Mouse (Mus musculus): ENCODE measurements around the gene Gsc2. TPM values are rescaled to one million over a fixed set of nuclear protein-coding genes. Genes with fewer than 3 reads are reported as not detected.

Gsc2 gene
- polyA plus RNA-seq (2015; fragmentation: Illumina TruSeq; extraction: RNeasy Lipid Tissue Mini Kit (QIAGEN cat#74804); ENCODE audit: low read depth, low replicate concordance) = not detected

DNA sequence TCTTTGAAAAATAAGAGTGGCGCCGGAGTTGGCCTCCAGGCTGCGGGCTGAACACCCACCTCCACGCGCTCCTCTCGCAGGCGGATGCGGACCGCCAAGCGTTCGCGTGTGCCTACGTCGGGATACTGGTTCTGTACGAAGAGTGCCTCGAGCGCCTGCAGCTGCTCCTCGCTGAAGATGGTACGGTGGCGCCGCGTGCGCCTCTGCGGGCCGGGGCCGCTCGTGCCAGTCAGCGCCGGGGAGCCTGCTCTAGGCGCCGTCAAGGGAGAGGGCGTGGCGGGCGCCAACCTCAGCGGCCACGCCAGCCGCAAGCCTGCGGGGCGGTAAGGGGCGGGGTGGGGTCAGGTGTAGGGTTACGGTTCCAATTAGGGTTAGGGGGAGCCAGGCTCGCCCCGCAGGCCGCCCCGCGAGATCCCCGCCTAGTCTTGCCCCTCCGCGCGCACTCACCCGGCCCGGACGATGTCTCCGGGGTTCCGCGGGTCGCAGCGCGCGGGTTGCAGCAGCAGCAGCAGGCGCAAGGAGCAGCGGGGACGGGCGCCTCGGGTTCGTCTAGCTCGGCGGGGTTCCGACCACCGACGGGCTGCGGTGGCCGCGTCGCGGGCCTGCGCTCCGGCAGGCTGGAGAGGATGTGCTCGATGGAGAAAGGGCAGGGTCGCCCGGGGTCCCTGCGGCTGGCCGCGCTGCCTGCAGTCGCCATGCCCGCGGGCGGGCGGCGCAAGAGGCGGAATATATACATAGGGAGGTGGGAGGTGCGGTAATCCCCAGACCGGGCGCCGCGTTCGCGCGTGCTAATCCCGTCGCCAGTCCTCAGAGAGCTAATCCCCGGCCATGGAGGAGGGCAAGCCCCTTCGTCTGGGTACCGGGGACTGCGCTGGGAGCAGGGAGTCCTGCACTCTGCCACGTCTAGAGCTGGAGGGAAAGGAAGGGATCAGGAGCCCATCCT lies at the start of gene Gsc2:
Gsc2 (minus strand) TSS at position 753 of the 943 bp plus-strand sequence.

DNA sequence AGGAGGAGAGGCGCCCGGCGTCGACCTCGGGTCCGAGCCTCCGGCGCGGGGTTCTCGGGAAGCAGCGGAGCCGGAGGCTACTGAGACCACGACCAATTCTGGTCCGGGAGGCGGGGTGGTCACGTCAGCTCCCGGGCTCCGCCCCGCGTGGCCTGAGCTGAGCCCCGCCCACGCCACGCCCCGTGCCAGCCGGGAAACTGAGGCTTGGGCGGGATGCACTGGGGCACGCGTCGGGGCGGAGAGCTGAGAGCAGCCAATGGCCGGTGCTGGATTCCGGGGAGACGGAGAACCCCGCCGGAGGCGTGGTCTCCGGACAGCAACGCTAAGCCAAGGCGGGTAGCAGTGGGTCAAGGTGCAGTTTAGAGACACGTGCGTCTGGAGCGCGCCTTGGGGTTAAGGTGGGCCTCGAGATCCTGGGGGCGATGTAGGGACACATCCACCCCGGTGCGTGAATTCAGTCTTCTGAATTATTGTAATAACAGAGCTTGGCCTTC lies 13.3 kb upstream of the Gsc2 start, which contains the start of gene Slc25a1:
Slc25a1 (minus strand) TSS at position 133 of the 494 bp plus-strand sequence.

DNA sequence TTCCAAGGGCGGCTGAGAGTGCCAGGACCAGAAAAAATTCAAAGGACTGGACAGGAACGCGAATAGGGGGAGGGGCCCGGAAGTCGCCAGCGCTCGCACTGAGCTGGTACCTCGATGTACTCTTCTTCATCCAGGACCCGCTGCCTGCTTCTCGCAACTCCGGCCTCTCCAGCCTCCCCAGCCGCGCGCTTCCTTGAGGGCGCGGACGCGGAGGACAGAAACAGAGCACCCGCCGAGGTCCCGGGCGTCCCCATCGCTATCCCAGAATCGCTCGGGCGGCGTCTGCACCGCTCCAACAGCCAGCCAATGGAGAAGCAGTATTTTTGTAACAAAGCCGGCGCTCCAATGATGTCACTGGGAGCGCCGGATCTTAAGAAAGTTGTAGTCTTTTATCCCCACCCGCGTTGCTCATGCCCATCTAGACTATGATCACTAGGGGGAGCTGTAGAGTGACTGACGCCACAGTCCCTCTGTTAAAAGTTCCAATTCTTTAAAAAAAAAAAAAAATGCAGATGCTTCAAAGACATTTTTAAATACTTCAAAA lies 3.7 kb downstream of the Gsc2 start, which contains the start of gene Ess2:
Ess2 (minus strand) TSS at position 297 of the 544 bp plus-strand sequence.

DNA sequence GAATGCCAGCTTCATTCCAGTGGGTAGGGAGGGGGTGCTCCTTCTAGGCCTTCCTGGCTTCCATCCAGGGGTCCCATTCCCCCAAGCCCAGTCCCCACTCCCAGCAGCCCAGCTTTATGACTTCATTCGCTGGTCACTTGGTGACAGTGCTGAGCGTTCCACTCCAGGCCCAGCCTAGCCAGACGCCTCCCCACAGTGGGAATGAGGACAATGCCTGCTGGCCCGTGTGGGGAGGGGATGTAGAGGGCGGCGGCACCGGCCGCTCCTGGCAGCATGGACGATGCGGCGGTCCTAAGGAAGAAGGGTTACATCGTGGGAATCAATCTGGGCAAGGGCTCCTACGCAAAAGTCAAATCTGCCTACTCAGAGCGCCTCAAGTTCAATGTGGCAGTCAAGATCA lies 16.4 kb downstream of the Gsc2 start, which contains the start of the genes Dgcr2 and Tssk2:
Dgcr2 (minus strand) TSS at position 101 of the 400 bp plus-strand sequence.
Tssk2 (plus strand) TSS at position 176 of the 400 bp plus-strand sequence.

DNA sequence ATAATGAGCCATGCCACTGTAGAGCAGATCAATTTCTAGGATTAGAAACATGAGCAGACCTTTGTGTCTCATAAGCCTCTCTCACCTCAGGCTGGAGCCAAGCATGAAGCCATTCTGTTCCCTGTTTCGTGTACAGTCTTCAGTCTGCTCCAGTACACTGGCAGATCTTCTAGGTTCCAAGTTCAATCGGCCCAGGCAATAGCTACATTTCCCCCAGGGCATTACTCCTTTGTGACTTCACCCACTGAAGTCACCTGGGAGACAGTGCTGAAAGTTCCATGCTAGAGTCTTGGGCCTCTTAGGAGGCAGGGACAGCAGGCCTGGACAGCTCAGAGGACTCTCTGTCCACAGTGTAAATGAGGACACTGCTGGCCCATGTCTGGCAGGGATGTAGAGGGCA lies 20.9 kb downstream of the Gsc2 start, which contains the start of gene Tssk1:
Tssk1 (plus strand) TSS at position 301 of the 400 bp plus-strand sequence.

DNA sequence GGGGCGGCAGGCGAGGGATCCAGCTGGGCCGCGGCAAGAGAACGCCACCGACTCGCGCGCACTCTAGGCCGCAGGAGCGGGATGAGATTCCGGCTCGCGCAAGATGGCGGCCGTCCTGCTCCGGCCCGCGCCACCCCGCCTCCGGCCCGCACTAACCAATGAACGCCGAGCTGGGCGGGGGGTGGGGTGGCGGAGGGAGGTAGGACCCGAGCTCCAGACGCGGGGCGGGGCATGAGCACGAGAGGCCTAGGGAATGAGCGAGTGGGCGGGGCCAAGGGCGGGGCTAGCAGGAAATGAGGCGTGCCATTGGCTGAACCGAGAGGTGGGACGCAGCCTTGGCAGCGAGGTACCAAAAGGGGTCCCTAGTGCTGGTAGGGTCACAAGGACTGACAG lies 23.3 kb downstream of the Gsc2 start, which contains the start of gene Gm20518:
Gm20518 (minus strand) TSS at position 105 of the 393 bp plus-strand sequence.

Other genes starting within 250 kb of the Gsc2 start
- gene Med15, start 182.2 kb downstream of the Gsc2 start, polyA plus RNA-seq (2015; fragmentation: Illumina TruSeq; extraction: RNeasy Lipid Tissue Mini Kit (QIAGEN cat#74804); ENCODE audit: low read depth, low replicate concordance) = 43.6 TPM
- gene Klhl22, start 155.4 kb downstream of the Gsc2 start, polyA plus RNA-seq (2015; fragmentation: Illumina TruSeq; extraction: RNeasy Lipid Tissue Mini Kit (QIAGEN cat#74804); ENCODE audit: low read depth, low replicate concordance) = 87.8 TPM
- 2.0 TPM for gene Scarf2, start 117.8 kb downstream of the Gsc2 start, polyA plus RNA-seq (2015; fragmentation: Illumina TruSeq; extraction: RNeasy Lipid Tissue Mini Kit (QIAGEN cat#74804); ENCODE audit: low read depth, low replicate concordance)
- gene B830017H08Rik, start 81.9 kb downstream of the Gsc2 start, polyA plus RNA-seq (2015; fragmentation: Illumina TruSeq; extraction: RNeasy Lipid Tissue Mini Kit (QIAGEN cat#74804); ENCODE audit: low read depth, low replicate concordance) = 3.2 TPM
- gene Car15, start 76.7 kb downstream of the Gsc2 start, polyA plus RNA-seq (2015; fragmentation: Illumina TruSeq; extraction: RNeasy Lipid Tissue Mini Kit (QIAGEN cat#74804); ENCODE audit: low read depth, low replicate concordance) = 8.5 TPM
- gene Gm20518, start 23.4 kb downstream of the Gsc2 start, polyA plus RNA-seq (2015; fragmentation: Illumina TruSeq; extraction: RNeasy Lipid Tissue Mini Kit (QIAGEN cat#74804); ENCODE audit: low read depth, low replicate concordance) = 0.61 TPM
- not detected for gene Tssk1, start 20.8 kb downstream of the Gsc2 start, polyA plus RNA-seq (2015; fragmentation: Illumina TruSeq; extraction: RNeasy Lipid Tissue Mini Kit (QIAGEN cat#74804); ENCODE audit: low read depth, low replicate concordance)
- 64.8 TPM for gene Dgcr2, start 16.5 kb downstream of the Gsc2 start, polyA plus RNA-seq (2015; fragmentation: Illumina TruSeq; extraction: RNeasy Lipid Tissue Mini Kit (QIAGEN cat#74804); ENCODE audit: low read depth, low replicate concordance)
- not detected for gene Tssk2, start 16.4 kb downstream of the Gsc2 start, polyA plus RNA-seq (2015; fragmentation: Illumina TruSeq; extraction: RNeasy Lipid Tissue Mini Kit (QIAGEN cat#74804); ENCODE audit: low read depth, low replicate concordance)
- 30.4 TPM for gene Ess2, start 3.7 kb downstream of the Gsc2 start, polyA plus RNA-seq (2015; fragmentation: Illumina TruSeq; extraction: RNeasy Lipid Tissue Mini Kit (QIAGEN cat#74804); ENCODE audit: low read depth, low replicate concordance)
- 55.0 TPM for gene Slc25a1, start 13.2 kb upstream of the Gsc2 start, polyA plus RNA-seq (2015; fragmentation: Illumina TruSeq; extraction: RNeasy Lipid Tissue Mini Kit (QIAGEN cat#74804); ENCODE audit: low read depth, low replicate concordance)
- gene Vpreb2, start 65.4 kb upstream of the Gsc2 start, polyA plus RNA-seq (2015; fragmentation: Illumina TruSeq; extraction: RNeasy Lipid Tissue Mini Kit (QIAGEN cat#74804); ENCODE audit: low read depth, low replicate concordance) = not detected
- gene Dgcr6, start 137.8 kb upstream of the Gsc2 start, polyA plus RNA-seq (2015; fragmentation: Illumina TruSeq; extraction: RNeasy Lipid Tissue Mini Kit (QIAGEN cat#74804); ENCODE audit: low read depth, low replicate concordance) = 109 TPM
- gene Prodh, start 175.1 kb upstream of the Gsc2 start, polyA plus RNA-seq (2015; fragmentation: Illumina TruSeq; extraction: RNeasy Lipid Tissue Mini Kit (QIAGEN cat#74804); ENCODE audit: low read depth, low replicate concordance) = 34.4 TPM
- 67.4 TPM for gene Rtn4r, start 212.6 kb upstream of the Gsc2 start, polyA plus RNA-seq (2015; fragmentation: Illumina TruSeq; extraction: RNeasy Lipid Tissue Mini Kit (QIAGEN cat#74804); ENCODE audit: low read depth, low replicate concordance)